Mouse (Mus musculus): ENCODE measurements around the gene Igf1r.

- TF ChIP-seq ZC3H11A (IDR thresholded peaks at IDR 0.05; ENCODE audit: borderline replicate concordance, low read depth, low read length) (no peak), ZNF384 (IDR thresholded peaks at IDR 0.05; ENCODE audit: low read depth, low read length) (no peak)
Measured at GRCm38 (mm10) chr7:68128271-68128674, 175.6 kb downstream of the Igf1r start.
